Mouse (Mus musculus): ENCODE data around the gene Znrf2.

DNA sequence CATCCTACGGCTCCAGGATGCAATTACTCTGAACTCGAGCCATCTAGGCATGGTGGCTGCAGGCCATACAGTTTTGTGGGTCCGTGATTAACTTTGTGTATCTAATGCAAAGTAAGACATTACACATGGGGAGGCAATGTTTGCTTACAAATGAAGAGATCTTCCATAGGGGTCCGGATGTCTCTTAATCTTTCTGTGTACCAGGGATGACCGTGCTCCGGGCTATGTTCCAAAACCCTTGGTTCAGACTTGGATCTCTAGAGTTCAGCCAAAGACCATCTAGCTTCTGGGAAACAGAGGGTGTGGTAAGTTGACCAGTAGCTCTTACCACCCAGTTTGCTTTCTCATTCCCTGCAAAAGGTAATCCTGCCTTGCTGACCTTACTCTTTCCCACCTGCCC lies 4.4 kb upstream of the Znrf2 start:
- TF ChIP-seq EP300 (IDR thresholded peaks at IDR 0.05; ENCODE audit: low read depth), result no peak
- no peak for TF ChIP-seq CTCF (IDR thresholded peaks at IDR 0.05; ENCODE audit: low read depth)

Data from liver, embryonic 14.5 days (tissue).